ENCODE assay signal across 7 mouse cellular contexts in genomic region chr16:85415415-85415814, GRCm38 (mm10).
DNase-seq lines count a peak whose midpoint lies in the region; ATAC-seq lines count a peak whose summit lies in the region.

No protein-coding gene starts in this region.

- H3K9me3 ChIP-seq in heart, embryonic 14.5 days (ENCODE audit: control insufficient read depth, low read length) = no peaks in the 10 kb centered on the region

- peak; percentile 47; the same call in 1 of the 2 replicates for ATAC-seq in heart, embryonic 14.5 days (ENCODE audit: insufficient number of reproducible peaks, insufficient read depth, low FRiP score, low read depth)

- H3K27ac ChIP-seq in heart, embryonic 14.5 days (replicated peaks in 1 of 2; ENCODE audit: control insufficient read depth in 1 of 2, insufficient read depth in 1 of 2, low read depth in 2 of 2, low read length in 2 of 2) = no peak overlapping the region

- peak; percentile 30 to 40 for DNase-seq in kidney, postnatal 25 days
- no peak for DNase-seq in kidney, postnatal 4 days
- DNase-seq in ZHBTc4 (ENCODE audit: low read depth, low spot score) = peak; percentile 30
- peak; percentile 85 for DNase-seq in brain, adult 2 months (ENCODE audit: low read depth, low spot score)
- no peak for DNase-seq in frontal cortex, postnatal 25 days (ENCODE audit: low spot score in 2 of 2)
- no peak for DNase-seq in embryo, embryonic 10 days (ENCODE audit: low spot score)

- H3K4me3 ChIP-seq in heart, embryonic 14.5 days (ENCODE audit: control insufficient read depth in 1 of 2, insufficient read depth in 1 of 2, low read depth in 1 of 2, low read length in 2 of 2) = no peak overlapping the region

- peaks cover 0 to 4% of the 10 kb centered on the region in 2 experiments; a peak in 2 of 4 replicates for H3K4me1 ChIP-seq in heart, embryonic 14.5 days (ENCODE audit: control insufficient read depth in 2 of 2, insufficient read depth in 2 of 2, low read length in 2 of 2)

- no peaks in the 10 kb centered on the region for H3K36me3 ChIP-seq in heart, embryonic 14.5 days (ENCODE audit: control insufficient read depth, insufficient read depth, low read length)

- no peak overlapping the region for H3K9ac ChIP-seq in heart, embryonic 14.5 days (ENCODE audit: low read length)

- WGBS in heart, embryonic 14.5 days = 78% methylated on average over 3 of the region's 3 CpGs

- H3K27me3 ChIP-seq in heart, embryonic 14.5 days (ENCODE audit: control insufficient read depth, insufficient read depth, low read length) = no peaks in the 10 kb centered on the region

- H3K4me2 ChIP-seq in heart, embryonic 14.5 days (ENCODE audit: low read length) = no peak overlapping the region

Comparison
In these comparisons a context has a peak if more than half of its experiments do, and no peak if none do; other contexts are left out.
1. DNase-seq: peak in kidney, postnatal 25 days (2 of 2), ZHBTc4 (single experiment) and brain, adult 2 months (single experiment); none in kidney, postnatal 4 days (0 of 2), frontal cortex, postnatal 25 days (0 of 2) and embryo, embryonic 10 days (single experiment).